Mouse (Mus musculus) retina, postnatal 1 day (tissue): Measurements from ENCODE around the gene Hexdc.

Source experiments
- DNase-seq: peaks from one replicate; pipeline ENCODE4 v3.0.0-alpha.2; 2012

The Hexdc gene

DNA sequence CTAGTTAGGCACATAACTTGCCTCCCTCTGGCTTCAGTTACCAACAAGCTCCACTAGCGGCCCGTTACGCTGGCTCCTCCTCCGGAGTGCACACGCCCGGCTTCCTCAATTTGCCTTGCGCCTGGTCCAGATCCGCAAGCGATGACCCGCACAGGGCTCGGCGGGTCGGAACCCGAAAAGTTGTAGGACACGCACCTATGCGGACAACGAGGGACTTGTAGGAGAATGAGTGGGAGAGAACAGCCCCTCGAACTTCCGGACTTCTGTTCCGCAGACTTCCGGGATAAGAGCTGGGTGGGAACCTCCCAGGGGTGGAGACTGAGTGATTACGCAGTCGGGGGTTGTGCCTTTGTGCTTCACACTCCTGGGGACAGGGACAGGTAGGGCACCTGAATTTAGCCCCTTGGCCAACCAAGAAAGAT is 24.8 kb downstream of the Hexdc start, which contains the start of gene Cybc1:
Cybc1 (minus strand) TSS at position 305 of the 422 bp plus-strand sequence.
- DNase-seq: peak; percentile 82

DNA sequence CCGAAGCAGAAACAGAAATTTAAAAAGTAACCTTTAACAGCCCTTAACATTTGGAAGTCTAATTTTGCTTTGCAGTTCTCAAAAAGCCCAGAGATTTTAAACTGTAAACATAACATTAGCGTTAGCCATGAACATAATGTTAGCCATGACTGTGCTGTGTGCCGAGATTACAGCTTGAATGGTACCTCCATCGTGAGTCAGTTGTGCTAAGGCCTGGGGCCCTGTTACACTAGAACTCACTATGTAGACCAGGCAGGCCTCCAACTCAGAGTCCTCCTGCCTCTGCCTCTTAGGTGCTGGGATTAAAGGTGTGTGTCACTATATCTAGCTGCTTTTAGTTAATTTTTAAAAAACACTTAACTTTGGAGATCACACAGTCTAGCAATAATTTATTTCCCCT is 27.0 kb downstream of the Hexdc start:
- no peak for DNase-seq

DNA sequence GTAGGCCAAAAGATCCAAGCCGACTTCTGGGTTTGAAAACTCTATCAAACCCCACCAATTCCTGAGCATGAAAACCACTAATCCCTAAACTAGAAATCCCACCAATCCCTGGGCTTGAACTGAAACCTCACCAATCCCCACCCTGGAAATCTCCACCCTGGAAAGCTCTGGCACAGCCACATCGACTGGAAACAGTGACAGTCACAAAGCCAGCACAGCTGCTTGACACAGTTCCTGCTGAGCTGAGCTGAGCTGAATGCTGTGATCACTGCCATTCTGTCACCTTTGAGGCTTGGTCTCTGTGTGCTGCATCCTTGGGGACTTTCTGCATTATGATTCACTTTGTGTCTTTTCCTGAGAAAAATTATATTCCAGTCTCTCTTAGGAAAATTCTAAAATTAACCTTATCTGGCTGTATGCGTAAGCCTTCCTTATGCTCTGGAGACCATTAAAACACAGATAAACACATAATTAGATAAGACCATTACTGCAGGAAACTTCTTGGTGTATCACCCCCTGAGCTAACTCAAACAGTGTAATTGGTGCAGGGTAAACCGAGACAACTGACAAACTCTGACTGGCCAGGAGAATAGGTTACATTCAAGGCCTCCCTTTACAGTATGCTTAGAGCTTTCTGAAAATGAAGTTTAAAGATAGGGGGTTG is 27.5 kb downstream of the Hexdc start:
- peak; percentile 55 for DNase-seq

DNA sequence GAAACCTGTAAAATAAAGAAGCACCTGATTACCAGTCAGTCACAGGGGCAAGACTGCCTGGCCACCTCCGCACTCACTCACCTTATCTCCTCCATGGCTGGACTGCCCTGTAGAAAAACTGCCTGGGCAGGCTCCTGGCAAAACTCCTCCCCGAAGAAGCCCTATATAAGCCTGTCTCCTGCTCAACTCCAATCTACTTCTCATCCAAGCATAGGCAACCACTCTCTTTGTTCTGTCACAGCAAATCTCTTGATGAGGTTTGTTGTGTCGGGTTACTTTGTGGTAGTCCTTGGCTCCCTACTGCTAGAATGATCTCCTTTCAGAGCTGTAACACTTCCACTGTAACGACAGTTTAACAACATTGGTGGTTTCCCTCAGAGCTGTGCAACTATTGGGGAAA is 28.5 kb downstream of the Hexdc start:
- DNase-seq: no peak

DNA sequence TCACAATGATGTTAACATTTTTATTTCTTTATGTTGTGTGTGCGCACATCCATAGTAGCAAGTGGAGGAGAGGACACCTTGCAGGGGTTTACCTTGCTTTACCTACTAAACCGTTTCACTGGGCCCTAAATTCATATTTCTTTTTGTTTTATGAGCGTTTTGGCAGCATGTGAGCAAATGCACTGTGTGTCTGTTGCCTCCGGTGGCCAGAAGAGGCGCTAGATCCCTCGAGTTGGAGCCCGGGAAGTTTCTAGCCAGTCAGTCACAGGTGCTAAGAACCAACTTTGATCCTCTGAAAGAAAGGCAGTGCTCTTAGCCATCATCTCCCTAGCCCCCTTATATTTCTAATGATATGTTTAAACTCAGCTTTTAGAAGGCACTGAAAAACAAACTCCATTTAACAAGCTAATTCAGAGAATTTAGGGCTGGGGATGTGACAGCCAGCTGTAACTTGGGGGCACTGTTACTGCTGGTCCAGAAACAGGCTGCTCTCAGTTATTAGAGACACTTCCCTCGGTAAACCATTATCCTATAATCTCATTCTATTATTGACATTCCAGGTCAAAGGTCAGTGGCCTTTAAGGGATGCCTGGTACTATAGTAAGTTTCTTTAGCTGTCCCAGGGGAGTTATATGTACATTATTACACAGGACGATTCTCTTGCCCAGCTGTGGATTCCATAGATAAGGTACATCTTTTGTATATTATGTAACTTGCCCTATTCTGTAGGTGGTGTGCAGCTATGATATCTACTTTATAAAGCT is 31.4 kb downstream of the Hexdc start:
- peak; percentile 51 for DNase-seq

DNA sequence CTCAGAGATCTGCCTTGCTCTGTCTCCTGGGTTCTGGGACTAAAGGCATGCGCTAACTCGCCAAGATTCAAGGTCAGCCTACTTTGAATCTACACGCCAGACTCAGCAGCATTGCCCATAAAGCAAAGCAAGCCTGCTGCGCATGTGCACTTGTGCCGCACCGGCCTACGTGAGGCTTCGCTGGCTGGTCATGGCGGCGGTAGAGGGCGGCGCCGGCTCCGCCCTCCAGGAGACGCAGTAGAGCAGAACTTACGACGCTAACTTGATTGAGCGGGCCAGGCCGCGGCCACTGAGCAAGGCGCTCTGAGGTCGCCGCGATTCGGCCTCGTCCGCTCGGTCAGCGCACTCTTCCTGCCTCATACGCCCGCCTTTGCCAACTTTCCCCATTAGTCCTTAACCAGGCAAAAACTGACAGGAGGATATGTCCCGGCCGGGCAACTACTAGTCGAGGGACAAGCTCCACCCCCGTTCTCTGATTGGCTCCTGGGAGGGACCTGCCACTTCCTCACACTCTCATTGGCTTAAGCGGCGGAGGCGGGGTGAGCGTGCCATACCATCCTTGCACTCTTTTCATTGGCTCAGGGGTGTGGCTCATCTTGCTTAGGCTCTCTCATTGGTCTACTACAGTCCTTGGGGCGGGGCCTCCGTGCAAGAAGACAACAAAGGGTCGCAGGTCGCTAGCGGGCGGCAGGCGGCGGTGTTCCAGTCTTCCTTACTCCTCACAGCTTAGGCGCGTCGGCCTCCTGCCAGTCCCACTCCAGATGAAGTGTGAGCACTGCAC is 32.5 kb downstream of the Hexdc start, which contains the start of gene Narf:
Narf (plus strand) TSS at position 690 of the 781 bp plus-strand sequence.
- peak; percentile 100 for DNase-seq

DNA sequence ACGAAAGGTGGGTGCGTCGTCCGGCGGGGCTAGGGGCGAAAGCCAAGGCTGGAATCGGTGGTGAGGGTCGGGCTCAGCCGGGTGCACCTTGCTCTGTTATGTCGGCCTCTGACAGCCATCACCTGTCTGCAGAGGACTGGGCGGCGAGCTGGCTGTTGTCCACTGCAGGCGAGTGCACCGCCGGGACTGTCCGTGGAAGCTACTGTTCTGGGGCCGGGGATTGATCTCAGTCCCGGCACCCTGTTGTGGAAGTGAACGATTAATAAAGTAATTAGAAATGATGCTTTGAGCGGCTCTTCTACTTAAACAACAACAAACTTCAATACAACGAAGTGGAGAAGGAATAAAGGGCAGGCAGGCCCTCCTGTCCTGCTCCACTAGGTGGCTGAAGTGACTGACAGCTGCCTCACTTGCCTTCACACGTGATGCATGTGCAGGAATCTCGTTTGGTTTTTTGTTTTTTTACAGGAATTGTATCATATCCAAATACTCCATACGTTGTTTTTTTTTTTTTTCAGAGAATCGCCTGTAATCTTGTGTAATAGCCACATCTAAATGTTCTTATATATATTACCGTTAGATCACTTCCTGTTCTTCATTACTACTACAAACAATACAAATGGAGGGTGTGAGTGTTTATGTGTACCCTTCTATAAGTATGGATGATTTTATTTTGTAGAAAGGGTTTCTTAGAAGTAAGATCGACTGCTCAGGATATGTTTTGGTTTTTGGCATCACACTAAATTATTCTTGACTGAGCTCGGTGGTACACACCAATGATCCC is 33.3 kb downstream of the Hexdc start:
- peak; percentile 70 for DNase-seq

DNA sequence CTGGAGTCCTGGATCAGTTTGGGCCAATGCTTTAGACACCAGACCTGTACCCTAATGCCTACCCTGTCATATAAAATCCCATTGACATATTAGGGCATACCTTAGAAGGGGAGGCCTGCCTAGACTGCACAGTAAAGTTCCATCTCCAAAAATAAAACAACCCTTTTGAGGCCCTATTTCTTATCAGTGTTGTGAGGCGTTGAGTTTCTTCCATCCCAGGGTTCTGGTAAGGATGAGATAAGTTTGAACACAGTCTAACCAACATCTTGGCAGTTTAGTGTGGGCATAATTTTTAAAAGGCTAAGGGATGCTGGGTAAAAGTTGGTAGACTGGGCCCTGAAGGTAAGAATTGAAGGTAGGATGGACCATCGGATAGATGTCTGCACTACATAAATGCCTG is 35.4 kb downstream of the Hexdc start:
- no peak for DNase-seq

DNA sequence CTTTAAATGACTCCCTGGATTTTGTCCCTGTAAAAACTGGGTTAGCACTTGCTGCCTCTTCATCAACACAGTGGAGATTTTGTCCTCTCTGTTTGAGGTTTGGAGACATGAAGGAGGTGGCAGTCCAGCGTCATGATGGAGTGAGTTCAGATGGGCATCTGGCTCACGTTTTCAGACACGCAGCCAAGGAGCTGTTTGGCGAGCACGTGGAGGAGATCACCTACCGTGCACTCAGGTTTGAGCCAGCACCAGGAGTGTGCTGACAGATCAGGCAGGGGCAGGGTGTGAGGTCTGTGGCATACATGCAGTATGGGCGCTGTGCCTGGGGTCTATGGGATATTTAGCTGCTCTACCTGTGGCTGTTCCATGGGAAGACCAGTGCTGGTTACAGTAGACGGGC is 46.0 kb downstream of the Hexdc start:
- DNase-seq: no peak

DNA sequence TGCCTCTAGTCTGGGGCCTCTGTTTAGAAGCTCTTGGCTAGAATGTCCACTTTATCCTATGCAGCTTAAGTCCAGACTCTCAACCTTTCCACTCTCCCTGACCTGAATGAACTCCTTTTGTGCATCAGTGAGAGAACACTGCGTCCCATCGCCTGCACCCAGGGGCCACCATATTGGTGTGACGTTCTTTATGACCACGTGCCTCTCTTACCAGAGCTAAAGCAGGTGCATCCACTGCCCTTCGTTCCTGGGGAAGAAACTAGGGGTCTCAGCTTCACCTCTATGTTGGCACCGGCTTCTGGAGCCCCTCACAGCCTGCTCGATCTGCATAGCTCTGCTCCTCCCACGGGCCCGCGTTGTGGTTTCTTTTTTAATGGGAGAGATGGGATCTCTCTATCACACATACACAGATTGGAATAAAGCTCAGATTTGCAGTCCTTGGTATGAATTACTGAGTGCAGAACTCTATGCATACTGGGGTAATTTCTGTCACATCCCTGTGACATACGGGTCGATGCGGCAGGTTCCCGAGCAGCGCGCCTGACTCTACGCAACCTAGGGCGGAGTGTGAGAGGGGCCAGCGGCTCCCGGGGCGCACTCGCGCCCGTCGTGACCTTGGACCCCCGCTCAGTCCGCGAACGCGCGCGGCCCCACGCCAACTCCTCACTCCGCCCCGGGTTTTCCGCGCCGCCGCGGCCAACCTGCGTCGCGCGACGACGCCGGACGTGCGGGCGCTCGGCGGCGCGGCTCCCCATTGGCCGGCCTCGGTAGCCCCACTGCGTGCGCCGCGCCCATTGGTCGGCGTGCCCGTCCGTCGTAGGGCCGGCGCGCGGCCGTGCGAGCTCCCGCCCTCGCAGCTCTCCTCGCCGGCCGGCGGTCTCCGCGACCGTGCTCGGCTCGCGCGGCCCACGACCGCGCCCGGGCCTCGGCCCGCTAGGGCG is 55.2 kb downstream of the Hexdc start, which contains the start of gene Foxk2:
Foxk2 (plus strand) TSS at position 831 of the 941 bp plus-strand sequence.
- peak; percentile 96 for DNase-seq

DNA sequence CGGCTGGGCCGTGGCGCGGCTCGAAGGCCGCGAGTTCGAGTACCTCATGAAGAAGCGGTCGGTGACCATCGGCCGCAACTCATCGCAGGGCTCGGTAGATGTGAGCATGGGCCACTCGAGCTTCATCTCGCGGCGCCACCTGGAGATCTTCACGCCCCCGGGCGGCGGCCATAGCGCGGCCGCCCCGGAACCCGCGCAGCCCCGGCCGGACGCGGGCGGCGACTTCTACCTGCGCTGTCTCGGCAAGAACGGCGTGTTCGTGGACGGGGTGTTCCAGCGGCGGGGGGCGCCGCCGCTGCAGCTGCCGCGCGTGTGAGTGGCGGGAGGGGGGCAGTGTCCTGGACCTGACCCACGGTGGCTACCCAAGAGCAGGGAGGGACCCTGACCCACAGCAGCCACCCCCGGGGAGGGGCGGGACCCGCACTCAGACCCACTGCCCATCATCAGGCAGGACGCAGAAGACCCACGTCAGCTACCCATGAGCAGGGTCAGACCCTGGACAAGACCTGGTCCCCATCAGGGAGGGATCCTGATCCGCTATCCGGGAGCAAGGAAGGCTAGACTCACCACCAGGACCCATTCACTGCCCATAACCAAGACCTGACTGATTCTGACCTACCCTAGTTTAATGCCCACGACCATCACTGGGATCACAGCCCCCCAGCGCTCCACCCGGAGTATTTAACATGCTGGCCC is 56.1 kb downstream of the Hexdc start:
- DNase-seq: peak; percentile 45

DNA sequence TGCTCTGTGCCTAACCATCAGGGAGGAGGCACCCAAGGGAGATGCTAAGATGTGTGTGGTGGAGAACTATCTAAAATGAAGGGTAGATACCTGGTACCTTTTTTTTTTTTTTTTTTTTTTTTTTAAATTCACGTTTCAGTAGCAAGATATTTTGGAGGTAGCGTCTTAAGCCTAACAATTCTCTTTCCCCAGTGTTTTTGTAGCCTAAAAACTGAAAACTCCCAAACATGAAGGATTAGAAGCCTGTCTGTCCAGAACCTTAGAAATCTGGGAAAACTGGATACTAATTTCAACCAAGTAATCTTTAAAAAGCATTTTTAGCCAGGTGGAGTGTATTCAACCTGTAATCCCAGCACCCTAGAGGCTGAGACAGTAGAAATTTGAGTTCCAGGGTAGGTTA is 56.8 kb downstream of the Hexdc start:
- no peak for DNase-seq
